Mouse (Mus musculus) layer of hippocampus, adult 9-11 months (tissue): ENCODE measurements around the gene Cytl1.

Experiments used
- DNase-seq: peaks from one replicate; pipeline ENCODE4 v3.0.0; 2022

Cytl1 gene

DNA sequence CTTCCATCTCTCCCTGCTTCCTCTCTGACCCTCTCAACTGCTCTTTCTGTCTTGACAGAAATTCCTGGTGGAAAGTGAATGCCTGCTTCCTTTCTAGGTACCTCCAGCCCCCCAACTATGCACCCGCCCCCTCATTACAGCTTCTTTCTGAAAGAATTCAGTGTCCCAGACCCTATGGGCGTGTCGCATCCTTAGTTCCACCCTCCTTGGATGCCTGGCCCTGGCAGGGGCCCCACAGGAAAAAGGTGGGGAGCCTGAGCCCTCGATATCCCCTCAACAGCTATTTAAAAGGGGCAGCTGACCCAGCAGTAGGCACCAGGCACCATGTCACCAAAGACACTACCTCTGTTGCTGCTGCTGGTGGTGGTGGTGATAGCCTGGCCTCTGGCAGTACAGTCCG is at the start of gene Cytl1:
Cytl1 (plus strand) TSS at position 296 of the 400 bp plus-strand sequence.
- DNase-seq, result no peak

DNA sequence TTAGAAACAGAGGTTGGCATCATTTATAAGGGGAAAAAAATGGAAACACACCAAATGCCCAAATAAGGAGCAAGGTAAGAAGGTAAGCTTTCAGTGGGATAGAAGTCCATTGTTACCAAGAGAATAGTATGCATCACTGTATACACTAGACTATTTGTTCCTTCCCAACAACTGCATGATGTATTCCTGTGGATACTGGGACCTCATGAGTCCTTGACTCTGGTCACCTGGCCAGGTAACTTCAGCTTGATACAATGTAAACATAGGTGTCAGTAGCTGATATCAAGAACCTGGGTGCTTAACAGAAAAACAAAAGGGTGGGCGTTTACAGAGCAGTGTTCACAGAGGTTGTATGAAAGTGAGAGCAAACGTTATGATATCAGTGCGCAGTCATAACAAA is 42.6 kb upstream of the Cytl1 start:
- DNase-seq, result no peak

DNA sequence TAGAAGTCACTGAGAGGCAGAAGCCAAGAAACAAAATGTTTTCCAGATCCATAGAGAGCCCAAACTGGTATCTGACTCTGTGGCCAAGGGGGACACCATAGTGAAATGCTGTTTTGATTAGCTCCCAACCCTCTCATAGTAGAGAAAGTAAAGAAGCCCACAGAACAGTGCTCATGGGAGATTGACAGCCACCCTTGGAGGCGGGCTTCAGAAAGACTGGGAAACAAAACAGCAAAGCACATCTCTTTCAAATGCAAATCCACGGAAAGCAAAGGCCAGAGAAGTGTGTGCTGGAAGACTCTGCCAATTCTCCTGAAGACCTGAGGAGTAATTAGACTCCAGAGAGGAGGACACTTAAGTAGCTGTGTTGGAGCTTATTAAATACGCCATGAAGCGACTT is 39.5 kb upstream of the Cytl1 start:
- no peak for DNase-seq

DNA sequence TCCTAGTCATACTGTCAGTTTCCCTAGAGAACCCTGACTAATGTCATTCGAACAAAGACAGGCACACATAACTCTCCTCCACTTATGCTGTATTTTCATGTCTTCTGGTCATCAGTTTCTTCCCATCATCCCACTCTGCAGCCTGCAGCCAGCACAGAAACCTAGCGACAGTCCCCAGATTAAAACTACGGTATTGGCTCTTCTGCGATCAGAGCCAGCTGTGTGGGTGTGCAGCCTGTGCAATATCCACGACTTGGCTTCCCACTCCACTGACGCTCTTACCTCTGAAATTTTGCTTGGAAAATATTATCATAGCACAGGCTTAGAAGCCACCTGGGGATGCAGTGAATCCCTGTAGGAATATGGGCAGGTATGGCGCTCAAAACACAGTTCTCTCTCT is 38.0 kb upstream of the Cytl1 start:
- peak; percentile 64 for DNase-seq

DNA sequence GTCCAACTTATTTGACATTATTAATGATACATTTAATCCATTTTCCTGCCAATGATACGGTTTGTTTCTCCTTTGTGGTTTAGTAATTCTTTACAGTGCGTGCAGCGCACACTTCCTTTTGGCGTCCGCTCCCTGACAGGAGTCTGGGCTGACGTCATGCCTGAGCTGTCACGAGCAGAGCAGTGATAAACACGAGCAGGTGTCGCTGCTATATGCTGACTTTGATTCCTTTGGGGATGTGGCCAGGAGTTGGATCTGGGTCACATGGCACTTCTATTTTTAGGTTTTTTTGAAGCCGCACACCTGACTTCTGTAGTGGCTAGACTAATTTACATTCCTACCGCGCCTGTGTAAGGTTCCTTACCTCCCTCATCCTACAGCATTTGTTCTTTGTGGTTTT is 35.6 kb upstream of the Cytl1 start:
- DNase-seq, result peak; percentile 14

DNA sequence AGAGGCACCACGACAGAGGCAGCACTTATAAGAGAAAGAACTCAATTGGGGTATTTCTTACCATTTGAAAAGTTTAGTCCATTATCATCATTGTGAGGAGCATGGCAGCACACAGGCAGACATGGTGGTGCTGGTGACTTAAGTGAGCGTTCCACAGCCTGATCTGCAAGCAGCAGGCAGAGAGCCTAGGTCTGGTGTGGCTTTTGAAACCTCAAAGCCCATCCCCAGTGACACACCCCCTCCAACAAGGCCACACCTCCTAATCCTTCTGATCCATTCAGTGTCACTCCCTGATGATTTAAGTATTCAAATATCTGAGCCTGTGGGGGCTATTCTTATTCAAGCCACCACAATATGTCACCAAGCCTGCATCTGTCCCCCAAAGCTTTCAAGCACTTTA is 30.4 kb upstream of the Cytl1 start:
- no peak for DNase-seq

DNA sequence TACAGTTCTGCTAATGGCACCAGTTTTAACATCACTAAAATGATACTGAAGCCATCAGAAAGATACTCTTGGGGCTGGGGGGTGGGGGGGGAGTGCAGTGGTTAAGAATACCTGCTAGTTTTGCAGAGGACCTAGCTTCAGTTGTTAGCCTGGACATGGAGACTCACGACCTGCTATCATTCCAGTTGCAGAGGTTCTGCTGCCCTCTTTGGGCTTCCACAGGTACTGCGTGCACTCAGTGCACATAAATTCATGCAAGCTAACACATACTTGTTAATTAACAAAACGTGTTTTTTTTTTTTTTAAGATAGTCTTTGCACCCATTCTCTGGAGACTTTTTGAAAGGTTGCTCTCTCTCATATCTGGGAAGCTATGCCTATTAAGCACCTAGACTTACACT is 27.2 kb upstream of the Cytl1 start:
- no peak for DNase-seq

DNA sequence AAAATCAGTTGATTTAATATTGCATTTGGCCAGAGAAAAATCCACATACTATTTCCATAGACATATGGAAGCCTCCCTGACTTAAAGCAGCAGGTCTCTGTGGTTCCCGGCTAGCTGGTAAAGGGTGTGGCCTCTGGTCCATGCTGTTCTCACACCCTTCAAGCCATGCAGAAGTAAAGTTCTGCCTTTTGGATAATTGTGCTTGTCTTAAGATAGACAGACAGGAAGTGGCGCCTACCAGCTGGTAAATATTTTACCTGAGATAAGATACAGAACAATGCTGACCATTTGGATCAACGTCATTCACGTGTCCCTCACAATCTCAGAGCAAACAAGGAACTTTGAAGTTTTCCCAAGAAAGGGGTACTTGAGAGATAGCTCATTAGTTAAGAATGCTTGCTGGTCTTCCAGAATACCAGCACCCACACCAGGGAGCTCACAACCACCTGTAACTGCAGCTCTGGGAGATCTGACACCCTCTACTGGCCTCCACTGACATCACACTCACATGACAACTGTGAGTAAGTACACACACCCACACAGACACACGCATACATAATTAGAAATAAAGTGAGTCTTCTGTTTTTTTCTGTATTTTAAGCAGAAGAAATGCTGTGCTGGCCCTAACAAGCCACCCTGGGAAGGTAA is 25.9 kb upstream of the Cytl1 start:
- no peak for DNase-seq

DNA sequence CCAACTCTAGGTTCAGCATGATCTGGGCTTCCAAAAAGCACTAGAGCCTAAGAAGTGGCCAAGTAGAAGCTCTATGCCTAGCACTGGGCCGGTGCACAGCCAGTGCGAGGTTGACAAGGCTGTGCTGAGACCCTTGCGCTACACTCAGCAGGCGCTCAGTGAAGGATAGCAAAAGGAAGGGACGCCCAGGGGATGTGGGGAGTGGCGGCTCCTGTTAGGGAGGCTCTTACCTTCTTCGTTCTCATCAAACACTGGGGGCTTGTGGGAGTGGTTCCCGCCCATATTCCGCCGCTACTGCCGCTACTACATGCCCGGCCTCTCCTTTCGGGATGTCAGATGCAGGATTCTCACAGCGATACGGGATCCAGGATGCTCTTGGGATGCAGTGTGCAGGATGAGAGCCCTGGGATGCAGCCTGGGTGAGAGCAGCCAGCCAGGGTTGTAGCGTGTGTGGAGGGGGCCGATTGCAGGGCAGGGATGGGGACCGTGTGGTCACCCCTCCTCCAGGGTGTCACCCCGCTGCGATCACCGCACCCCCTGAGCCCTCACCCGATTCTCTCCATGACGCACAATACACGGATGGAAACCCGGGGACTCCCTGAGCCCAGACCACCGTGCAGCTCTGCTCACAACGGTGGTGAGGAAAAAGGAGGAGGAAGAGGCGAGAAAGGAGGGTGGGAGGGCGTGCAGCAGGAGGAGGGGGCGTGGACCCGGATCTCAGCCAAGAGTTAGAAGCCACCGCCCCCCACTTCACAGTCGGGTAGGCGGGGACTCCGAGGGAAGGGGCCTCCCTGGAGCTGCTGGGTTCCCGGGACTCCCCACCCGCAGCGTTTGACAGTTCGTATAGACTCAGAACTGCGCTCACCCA is 18.6 kb upstream of the Cytl1 start, which contains the start of gene Stk32b:
Stk32b (minus strand) TSS at position 667 of the 868 bp plus-strand sequence.
- DNase-seq, result peak; percentile 7

DNA sequence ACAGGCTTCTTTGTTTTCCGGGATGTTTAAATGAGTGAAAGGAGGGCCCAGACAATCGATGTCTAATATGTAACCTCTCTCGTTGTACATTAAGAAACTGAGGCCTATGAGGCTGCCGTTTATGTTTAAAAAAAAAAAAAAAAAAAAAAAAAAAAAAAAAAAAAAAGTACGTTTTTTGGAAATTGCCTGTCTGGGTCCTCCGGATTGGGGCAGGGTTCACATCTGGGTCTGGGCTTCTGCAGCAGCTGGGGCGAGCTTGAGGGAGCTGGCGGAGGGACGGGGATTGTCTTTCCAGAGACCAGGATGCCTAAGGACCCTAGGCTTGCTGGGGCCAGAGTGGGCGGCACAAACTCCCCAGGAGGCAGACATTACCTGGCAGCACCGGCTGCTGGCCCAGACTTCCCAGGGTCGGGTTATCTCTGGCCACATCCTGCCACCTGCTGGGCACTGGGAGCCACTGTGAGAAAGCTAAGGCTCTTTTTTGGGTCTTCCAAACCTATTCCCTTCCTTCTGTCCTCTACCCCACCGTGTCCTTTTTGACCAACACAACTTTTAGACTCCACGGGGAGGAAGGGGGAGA is 17.8 kb upstream of the Cytl1 start:
- DNase-seq, result peak; percentile 37

DNA sequence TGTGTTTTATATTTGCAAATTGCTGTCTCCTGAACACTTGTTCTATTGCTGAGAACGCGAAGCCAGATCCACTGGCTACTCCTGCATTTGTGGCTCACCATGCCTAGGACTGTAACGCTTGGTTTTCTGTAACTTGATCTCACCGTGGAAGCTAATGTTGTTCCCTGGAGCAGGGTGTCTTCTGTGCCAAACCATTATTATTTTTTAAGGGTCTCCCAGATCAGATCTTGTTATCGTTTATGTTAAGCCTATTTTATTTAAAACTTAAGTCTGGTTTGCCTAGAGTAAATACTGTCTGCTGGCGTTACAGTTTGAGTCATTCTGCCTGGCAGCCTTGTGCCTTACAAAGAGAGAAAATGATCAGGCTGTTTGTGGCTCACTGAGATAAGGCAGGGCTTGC is 14.6 kb upstream of the Cytl1 start:
- no peak for DNase-seq

DNA sequence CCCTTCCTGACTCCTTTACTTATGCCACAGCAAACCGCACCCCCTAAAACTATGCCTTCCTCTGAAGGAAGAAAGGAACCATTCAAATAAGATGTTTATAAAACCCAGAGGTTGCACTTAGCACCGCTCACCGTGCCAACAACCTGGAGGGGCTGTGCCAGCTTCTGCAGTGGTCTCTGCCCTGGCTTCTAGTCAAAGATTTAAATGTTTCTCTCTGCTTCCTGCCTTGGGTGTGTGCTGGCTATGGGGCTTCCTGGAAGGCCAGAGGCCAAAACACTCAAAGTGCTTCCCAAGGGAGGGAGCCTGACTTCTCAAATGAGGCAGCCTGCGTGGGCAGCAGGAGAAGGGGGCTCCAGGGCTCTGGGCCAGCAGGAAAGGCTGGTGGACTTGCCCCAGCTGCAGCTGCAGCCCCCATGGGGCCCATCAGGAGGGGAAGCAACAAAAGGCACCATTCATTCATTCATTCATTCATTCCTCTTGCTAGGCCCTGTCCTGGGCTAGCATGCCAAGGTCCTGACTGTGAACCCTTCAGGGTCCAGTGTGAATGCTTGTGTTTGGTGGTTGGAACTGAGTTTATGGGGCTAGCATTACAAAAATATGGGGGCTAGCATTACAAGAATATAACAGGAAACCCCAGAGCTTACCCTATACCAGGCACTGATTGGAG is 10.0 kb upstream of the Cytl1 start:
- no peak for DNase-seq

DNA sequence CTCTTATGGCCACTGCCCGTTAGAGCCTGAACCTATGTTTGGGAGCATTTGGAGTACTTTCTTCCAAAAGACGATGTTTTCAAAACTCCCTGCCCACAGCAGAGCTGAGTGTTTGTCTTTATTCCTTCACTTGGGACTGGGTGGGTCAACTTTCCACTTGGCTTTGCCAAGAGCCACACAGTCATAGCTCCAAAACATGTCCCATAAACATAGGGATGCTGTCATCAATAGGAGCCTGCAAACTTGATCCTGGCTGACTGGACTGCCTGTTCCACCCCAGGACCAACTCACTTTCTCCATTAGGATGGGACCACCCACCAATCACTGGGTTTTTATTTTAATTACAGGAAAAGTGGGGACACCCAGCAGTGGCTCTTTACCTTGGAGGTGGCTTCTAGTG is 4.5 kb upstream of the Cytl1 start:
- no peak for DNase-seq

DNA sequence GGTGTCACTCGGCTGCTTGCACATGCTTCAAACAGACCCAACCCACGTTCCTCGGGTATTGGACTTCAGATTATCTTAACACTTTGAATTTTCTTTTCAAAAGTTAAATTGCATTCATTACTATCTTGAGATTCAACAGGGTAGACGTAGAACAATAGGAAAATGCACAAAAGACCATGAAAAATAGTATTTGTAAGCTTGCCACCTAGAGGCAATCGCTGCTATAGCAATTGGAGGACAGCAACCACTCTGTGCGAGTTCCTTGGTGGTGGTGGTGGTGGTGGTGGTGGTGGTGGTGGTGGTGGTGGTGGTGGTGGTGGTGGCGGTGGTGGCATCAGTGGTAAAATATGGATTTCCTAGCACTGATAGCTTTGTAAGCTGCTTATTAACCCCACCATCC is 894 bp downstream of the Cytl1 start:
- DNase-seq, result no peak

DNA sequence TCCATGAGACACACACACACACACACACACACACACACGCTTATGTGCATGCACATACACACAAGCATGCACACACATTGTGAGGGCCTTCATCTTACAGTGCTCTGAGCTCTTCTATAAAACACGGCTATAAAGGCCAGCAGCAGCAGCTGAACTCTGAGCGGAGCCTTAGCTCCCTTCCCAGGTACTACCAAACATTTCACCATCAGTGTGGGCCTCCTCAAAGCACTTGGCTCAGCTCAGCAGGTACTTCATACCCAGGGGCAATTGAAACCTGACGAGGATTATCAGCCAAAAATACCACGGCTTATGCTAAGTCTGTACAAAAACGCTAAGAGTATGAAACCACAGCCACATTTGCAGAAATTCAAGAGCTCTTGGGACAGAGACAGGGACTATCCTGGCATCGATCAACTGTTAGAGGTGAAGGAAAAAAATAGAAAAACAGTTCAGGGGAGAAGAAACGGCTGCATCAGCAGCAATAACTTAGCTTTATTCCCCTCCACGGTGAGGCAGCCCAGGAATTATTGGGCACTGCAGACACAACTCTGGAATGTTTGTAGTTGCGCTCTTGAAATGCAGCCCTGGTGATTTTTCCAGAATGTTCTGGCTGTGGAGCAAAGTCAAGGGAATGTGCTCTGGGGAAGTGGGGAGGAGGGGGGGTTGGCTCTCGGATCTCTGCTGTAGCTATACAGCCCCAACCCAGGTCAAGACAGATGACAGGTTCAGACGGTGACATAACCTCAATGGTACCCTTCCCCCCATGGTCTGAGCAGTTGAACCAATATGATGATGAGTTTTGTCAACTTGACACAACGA is 8.8 kb downstream of the Cytl1 start:
- no peak for DNase-seq

DNA sequence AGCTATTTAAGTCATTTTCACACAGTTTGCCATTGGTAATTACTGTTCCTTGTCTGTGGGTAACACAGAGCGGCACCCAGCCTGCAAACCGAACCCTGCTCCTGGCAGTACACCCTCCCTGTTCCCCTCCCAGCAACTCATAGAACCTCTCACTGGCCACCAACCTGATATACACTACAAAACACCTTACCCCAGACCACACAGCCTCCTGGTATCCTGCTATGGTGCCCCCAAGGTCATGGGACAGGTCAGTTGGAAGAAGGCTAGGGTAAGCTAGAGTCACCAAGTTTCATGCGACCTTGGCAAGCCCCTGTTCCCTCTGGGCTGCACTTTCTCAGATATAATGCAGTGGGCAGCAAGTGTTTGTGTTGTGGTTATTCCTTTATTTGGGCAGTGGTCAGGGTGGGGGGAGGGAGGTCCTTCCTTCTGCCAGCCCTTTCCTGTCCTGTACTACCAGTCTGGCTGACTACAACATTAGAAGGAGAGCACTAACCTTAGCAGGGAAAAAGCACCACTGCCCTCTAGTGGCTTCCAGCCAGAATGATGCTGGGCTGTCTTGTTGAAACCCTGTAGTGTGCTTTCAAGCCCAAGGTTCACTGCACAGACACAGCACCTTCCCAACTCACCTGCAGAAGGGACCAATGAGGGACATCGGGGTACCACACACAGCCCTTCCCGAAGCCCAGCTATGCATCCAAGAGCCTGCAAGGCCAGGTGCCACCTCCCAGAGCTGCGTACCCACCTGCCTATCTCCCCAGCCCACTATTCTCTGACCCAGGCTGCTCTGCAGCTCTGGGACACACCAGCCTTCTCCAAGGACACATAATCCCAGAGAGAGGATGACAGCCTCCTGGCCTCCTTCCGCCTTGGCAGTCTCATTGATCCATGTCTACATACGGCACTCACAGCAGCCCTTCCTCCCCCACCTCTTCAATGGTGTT is 17.0 kb downstream of the Cytl1 start:
- DNase-seq, result peak; percentile 66

DNA sequence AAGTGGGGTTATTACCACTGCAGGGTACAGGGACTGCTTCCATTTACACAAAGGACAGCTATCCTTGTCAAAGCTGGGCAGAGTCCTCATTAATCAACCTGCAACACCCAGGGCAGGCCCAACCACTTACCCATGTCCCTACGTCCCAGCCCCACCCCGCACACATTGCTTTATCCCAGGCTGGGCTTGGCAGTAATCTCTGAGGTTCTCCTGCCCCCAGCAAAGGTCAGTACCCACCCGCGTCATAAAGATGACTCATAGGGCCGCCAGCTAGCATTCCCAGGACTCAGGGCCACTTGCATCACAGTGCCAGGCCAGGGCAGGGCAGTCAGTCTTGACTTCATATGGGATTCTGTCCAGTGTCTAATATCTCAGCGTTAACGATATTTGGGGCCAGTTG is 18.0 kb downstream of the Cytl1 start:
- DNase-seq, result no peak

DNA sequence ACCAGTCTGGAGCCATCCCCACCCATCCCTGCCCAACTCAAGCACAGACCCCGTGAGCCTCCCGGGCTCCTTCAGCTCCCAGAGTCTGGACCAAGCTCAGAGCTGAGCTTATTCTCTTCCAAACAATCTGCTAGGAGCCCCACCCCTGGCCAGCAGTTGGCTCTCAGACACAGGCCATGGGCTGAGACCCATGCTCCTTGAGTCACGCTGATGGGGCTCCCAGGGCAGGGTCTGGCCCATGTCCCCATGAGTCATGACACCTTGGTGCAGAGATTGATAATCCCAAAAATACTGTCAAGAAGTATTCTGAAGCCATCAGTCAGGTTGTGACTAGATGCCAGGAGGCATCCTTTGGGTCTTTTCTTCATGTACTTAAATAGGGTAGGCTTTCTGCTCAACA is 26.7 kb downstream of the Cytl1 start:
- no peak for DNase-seq

DNA sequence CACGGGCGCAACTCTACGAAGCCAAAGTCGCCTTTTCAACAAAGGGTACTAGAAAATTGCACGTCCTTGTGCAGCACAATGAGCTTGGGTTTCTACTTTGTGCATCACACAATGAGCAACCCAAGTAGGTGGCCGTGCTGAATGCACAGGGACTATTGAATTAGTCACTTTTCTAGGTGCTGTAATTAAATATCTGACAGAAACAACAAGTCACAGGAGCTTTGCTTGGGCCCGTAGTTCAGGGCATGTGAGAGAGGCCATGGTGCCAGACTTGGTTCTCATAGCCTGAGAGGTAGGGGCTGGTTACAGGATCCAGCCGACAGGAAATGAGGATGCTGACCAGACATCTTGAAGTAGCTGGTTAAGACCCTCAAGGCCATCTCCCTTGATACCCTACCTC is 30.5 kb downstream of the Cytl1 start:
- DNase-seq, result no peak

DNA sequence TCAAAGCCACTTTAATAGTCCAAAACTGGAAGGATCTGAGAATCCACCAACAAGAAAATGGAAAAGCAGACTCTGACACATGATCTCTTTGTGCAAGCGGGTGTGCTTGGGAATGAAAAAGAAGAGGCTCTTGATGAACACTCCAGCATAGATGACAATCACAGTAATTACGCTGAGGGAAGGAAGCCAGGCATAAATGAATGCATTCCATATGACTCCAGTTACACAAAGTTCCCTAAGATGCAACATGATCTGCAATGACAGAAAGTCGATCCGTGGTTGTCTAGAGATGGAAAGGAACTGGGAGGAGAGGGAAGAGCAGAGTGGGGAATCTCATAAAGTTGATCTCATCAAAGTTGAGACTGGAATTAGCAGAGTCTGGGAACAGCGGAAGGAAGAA is 31.9 kb downstream of the Cytl1 start:
- no peak for DNase-seq

DNA sequence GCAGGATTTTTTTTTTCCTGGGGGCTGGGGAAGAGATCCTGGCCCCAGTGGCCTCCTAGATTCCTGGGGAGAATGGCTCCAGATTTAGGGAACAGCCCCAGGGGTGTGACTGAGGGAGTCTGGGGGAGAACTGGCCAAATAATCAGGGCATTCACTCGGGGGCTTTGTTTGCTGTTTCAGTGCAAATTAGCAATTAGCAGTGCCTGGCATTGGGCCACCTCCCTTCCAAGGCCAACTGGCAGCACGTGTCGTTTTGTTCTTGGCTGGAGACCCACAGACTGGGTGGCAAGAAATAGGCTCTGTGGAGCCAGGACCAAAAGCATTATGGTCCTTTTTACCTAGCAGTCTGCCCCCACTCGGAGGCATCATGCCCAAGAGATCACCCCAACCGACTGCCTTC is 33.7 kb downstream of the Cytl1 start:
- peak; percentile 72 for DNase-seq

DNA sequence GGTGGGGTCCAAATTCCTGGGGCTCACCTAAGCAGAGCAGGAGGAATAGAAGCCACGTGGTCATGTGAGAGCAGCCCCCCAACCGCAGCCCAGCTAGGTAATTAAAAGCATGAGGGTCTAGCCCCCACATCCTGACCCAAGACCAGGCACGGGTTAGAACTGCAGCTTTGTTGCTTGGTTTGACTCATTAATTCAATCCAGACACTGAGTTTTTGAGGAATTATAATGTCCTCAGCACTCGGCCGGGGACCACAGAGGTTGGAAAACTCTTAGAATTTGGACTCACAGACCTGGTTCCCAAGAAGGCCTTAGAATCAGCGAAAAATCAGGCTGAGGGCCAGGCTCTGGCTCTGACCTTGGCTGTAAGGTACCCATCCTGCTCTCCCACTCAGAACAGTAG is 35.6 kb downstream of the Cytl1 start:
- no peak for DNase-seq
